Mouse (Mus musculus): ENCODE data around the gene Tsr1. TPM values are rescaled to one million over a fixed set of nuclear protein-coding genes. Genes with fewer than 3 reads are reported as not detected.

Tsr1 gene
- polyA plus RNA-seq, 1 experiment from 2014 or later, result 33.0 TPM

GRCm38 (mm10) chr11:74954901-74955300 is 57.0 kb downstream of the Tsr1 start:
- H3K9ac ChIP-seq, result no peak overlapping the region
- H3K4me1 ChIP-seq, result no peaks in the 10 kb centered on the region
- no peaks in the 10 kb centered on the region for H3K9me3 ChIP-seq (replicated peaks)
- no peaks in the 10 kb centered on the region for H3K27me3 ChIP-seq
- no peak overlapping the region for H3K4me2 ChIP-seq (replicated peaks)
- H3K36me3 ChIP-seq, result peaks cover 14% of the 10 kb centered on the region
- no peak overlapping the region for H3K4me3 ChIP-seq
- ATAC-seq (ENCODE audit: low FRiP score), result no peak
- H3K27ac ChIP-seq, result no peak overlapping the region

- peaks cover 8% of the 10 kb centered on the region for H3K36me3 ChIP-seq
- ATAC-seq (ENCODE audit: low FRiP score), result no peak
Observed at GRCm38 (mm10) chr11:74956006-74956405, 58.1 kb downstream of the Tsr1 start.

GRCm38 (mm10) chr11:74957600-74957999 is 59.7 kb downstream of the Tsr1 start:
- Histone ChIP-seq H3K4me2 (replicated peaks) (no peak overlapping the region), H3K4me1 (no peaks in the 10 kb centered on the region), H3K4me3 (no peak overlapping the region), H3K27ac (no peak overlapping the region), H3K9ac (no peak overlapping the region), H3K27me3 (no peaks in the 10 kb centered on the region), H3K9me3 (replicated peaks) (no peaks in the 10 kb centered on the region), H3K36me3 (peaks cover 8% of the 10 kb centered on the region)
- 91% methylated on average over 2 of the region's 2 CpGs for WGBS
- ATAC-seq (ENCODE audit: low FRiP score), result no peak

More at GRCm38 (mm10) chr11:74956006-74956405, 58.1 kb downstream of the Tsr1 start:
- H3K4me1 ChIP-seq, result no peaks in the 10 kb centered on the region
- H3K4me2 ChIP-seq (replicated peaks), result no peak overlapping the region
- H3K4me3 ChIP-seq, result no peak overlapping the region
- H3K9me3 ChIP-seq (replicated peaks), result no peaks in the 10 kb centered on the region
- H3K9ac ChIP-seq, result no peak overlapping the region
- no peaks in the 10 kb centered on the region for H3K27me3 ChIP-seq
- no peak overlapping the region for H3K27ac ChIP-seq

Small RNA genes lying within 50 kb of the gene (microRNA-seq; reads per million reads assigned to microRNA genes)
- gene Mir6926, result not detected

Other genes with a start within 250 kb of the Tsr1 start
- 21.3 and 22.1 TPM in 2 replicates for gene Cluh, start 248.6 kb upstream of the Tsr1 start, polyA plus RNA-seq (2016; fragmentation: Nextera tagmentation; extraction: Ambion mirVana)
- 77.8 and 85.6 TPM in 2 replicates for gene Pafah1b1, start 173.4 kb upstream of the Tsr1 start, polyA plus RNA-seq (2016; fragmentation: Nextera tagmentation; extraction: Ambion mirVana)
- 57.5 and 58.5 TPM in 2 replicates for gene Mettl16, start 127.2 kb upstream of the Tsr1 start, polyA plus RNA-seq (2016; fragmentation: Nextera tagmentation; extraction: Ambion mirVana)
- gene Mnt, start 67.2 kb upstream of the Tsr1 start, polyA plus RNA-seq (2016; fragmentation: Nextera tagmentation; extraction: Ambion mirVana), result 8.3 and 8.4 TPM in 2 replicates
- 15.8 and 16.1 TPM in 2 replicates for gene Sgsm2, start 1.0 kb upstream of the Tsr1 start, polyA plus RNA-seq (2016; fragmentation: Nextera tagmentation; extraction: Ambion mirVana)
- gene Smg6, start 27.8 kb downstream of the Tsr1 start, polyA plus RNA-seq (2016; fragmentation: Nextera tagmentation; extraction: Ambion mirVana), result 23.5 and 23.6 TPM in 2 replicates
- 30.2 and 34.3 TPM in 2 replicates for gene Srr, start 27.9 kb downstream of the Tsr1 start, polyA plus RNA-seq (2016; fragmentation: Nextera tagmentation; extraction: Ambion mirVana)

All from hindbrain, embryonic 12.5 days (tissue).